In the genomic region with DNA sequence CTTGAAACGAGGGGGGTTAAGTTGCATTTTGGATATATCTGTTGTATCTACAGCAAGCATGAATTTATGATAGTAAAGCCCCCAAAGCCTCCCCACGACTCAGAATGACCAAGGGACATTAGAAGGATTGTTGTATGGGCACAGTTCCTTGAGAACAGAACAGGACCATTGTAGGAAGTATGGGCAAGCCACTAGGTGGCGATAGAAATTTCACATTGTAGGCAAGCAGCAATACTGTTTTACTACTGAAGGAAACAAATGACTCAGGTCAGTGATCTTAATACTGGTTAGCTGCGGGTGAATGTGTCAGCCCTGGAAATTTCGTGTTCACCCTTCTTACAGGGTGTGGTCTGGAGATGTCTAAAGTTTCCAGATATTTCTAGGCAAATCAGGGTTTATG, we compare ENCODE assay signal across 8 mouse cellular contexts. TPM values are rescaled to one million over a fixed set of nuclear protein-coding genes. Genes with fewer than 3 reads are reported as not detected.
DNase-seq lines count a peak whose midpoint lies in the region; ATAC-seq lines count a peak whose summit lies in the region.

No protein-coding gene starts in this region.

- no peaks in the 10 kb centered on the region for H3K36me3 ChIP-seq in midbrain, embryonic 12.5 days
- H3K36me3 ChIP-seq in midbrain, embryonic 10.5 days: no peaks in the 10 kb centered on the region
- no peaks in the 10 kb centered on the region for H3K36me3 ChIP-seq in neural tube, embryonic 12.5 days

- H3K4me3 ChIP-seq in midbrain, embryonic 12.5 days: no peak overlapping the region
- H3K4me3 ChIP-seq in midbrain, embryonic 10.5 days: no peak overlapping the region
- H3K4me3 ChIP-seq in neural tube, embryonic 12.5 days: no peak overlapping the region

- no peaks in the 10 kb centered on the region for H3K4me1 ChIP-seq in midbrain, embryonic 12.5 days
- H3K4me1 ChIP-seq in midbrain, embryonic 10.5 days: no peaks in the 10 kb centered on the region
- H3K4me1 ChIP-seq in neural tube, embryonic 12.5 days: no peaks in the 10 kb centered on the region

- WGBS in midbrain, embryonic 12.5 days: 44% methylated on average over 5 of the region's 5 CpGs
- WGBS in midbrain, embryonic 10.5 days: 42% methylated on average over 5 of the region's 5 CpGs
- whole genome bisulfite sequencing in neural tube, embryonic 12.5 days: 42% methylated on average over 5 of the region's 5 CpGs

- no peak overlapping the region for H3K27ac ChIP-seq in midbrain, embryonic 12.5 days (replicated peaks)
- H3K27ac ChIP-seq in midbrain, embryonic 10.5 days (replicated peaks): no peak overlapping the region
- H3K27ac ChIP-seq in neural tube, embryonic 12.5 days: no peak overlapping the region

- no peaks in the 10 kb centered on the region for H3K27me3 ChIP-seq in midbrain, embryonic 12.5 days
- H3K27me3 ChIP-seq in midbrain, embryonic 10.5 days (ENCODE audit: low read depth, poor library complexity, severe bottlenecking): no peaks in the 10 kb centered on the region
- H3K27me3 ChIP-seq in neural tube, embryonic 12.5 days (replicated peaks): no peaks in the 10 kb centered on the region

- ATAC-seq in midbrain, embryonic 12.5 days (ENCODE audit: low FRiP score, low read depth): peak; percentile 56; the same call in 1 of the 2 replicates
- ATAC-seq in neural tube, embryonic 12.5 days (ENCODE audit: low FRiP score, low read depth): 0 out of 2 replicates have a peak, but pooled peaks have one; percentile 61
- ATAC-seq in erythroid progenitor cell, adult 5-6 weeks (replicated peaks; ENCODE audit: low FRiP score, poor library complexity, severe bottlenecking): no peak

- no peak overlapping the region for H3K9ac ChIP-seq in midbrain, embryonic 12.5 days (replicated peaks)
- no peak overlapping the region for H3K9ac ChIP-seq in neural tube, embryonic 12.5 days

- H3K9me3 ChIP-seq in midbrain, embryonic 12.5 days: 0 out of 2 replicates have a peak, but pooled peaks cover 5% of the 10 kb centered on the region
- peaks cover 17% of the 10 kb centered on the region; the same call in 1 of the 2 replicates for H3K9me3 ChIP-seq in midbrain, embryonic 10.5 days (replicated peaks)
- no peaks in the 10 kb centered on the region for H3K9me3 ChIP-seq in neural tube, embryonic 12.5 days

- H3K4me2 ChIP-seq in midbrain, embryonic 12.5 days (replicated peaks): no peak overlapping the region
- H3K4me2 ChIP-seq in neural tube, embryonic 12.5 days (replicated peaks): no peak overlapping the region

- peak; percentile 19 to 35 for DNase-seq in cerebellum, postnatal 14 days
- no peak for DNase-seq in cerebellum, adult 8-10 months
- DNase-seq in midbrain, embryonic 10.5 days (ENCODE audit: low spot score): no peak
- DNase-seq in embryo, embryonic 9.5 days (ENCODE audit: extremely low spot score): peak; percentile 12
- peak; percentile 37 for DNase-seq in kidney, postnatal 14 days

RNA-seq across cellular contexts. Expression of gene Akr1c18, which starts 21.4 kb away (rescaled TPM):
- not detected in 2 replicates for polyA plus RNA-seq in midbrain, embryonic 12.5 days (2016; fragmentation: Nextera tagmentation; extraction: Ambion mirVana)
- polyA plus RNA-seq in midbrain, embryonic 10.5 days (2016; fragmentation: Nextera tagmentation; extraction: Ambion mirVana): not detected in 2 replicates
- polyA plus RNA-seq in neural tube, embryonic 12.5 days (2016; fragmentation: Nextera tagmentation; extraction: Ambion mirVana): not detected in 2 replicates
- not detected in 2 replicates for total RNA-seq in erythroid progenitor cell, adult 5-6 weeks (2015; ENCODE audit: low replicate concordance)
- total RNA-seq in erythroid progenitor cell, adult 5-6 weeks (2017; ENCODE audit: low replicate concordance): not detected in 2 replicates

Comparison
In these comparisons a context has a peak if more than half of its experiments do, and no peak if none do; other contexts are left out.
1. DNase-seq: peak in cerebellum, postnatal 14 days (2 of 2), embryo, embryonic 9.5 days (single experiment) and kidney, postnatal 14 days (single experiment); none in cerebellum, adult 8-10 months (single experiment) and midbrain, embryonic 10.5 days (single experiment).